Mouse (Mus musculus) A20 (cell line): ENCODE measurements around the gene Drd2.

Experiments
- DNase-seq: peaks from one replicate; pipeline ENCODE4 v3.0.0-alpha.2; 2011; ENCODE audit warnings: low read depth, low spot score

Gene Drd2

DNA sequence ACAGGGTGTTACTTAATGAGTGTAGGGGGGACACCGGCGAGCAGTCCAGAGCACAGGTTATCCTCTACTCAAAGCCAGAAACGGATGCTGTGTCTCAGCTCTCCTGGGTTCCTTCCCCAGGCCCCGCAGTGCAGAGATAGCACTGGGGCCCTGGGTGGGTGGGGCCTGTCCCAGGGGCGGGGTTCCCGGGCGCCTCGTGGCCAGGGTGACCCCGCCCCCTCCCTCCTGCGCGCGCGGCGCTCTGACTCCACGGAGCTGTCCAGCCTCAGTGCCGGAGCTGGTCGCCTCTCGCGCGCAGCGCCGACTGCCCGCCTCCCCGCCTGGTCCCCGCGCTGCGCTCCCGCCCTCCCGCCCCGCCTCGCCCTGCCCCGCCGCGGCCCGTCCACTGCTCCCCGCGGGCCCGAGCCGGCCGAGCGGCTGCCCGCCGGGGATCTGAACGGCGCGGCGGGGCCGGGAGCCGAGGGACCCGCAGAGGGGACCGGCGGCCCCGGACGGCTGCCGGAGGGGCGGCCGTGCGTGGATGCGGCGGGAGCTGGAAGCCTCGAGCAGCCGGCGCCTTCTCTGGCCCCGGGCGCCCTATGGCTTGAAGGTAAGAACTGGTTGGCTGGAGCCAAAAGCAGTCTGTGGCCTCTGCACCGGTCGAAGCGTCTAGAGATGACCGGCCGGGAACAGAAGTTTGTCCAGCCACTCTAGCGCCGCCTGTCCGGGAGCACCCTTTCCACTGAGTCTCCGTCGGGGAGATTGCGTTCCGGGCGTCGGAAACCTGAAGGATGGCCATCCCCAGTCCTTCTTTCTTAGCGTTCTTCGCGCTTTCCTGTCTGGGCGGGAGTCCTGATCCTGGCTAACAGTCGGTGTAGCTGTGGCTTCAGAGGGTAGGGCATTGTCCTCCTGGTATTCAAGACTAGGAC, at the start of gene Drd2:
TSS of gene Drd2 (plus strand) at position 492 of the 908 bp plus-strand sequence.
- no peak for DNase-seq

DNA sequence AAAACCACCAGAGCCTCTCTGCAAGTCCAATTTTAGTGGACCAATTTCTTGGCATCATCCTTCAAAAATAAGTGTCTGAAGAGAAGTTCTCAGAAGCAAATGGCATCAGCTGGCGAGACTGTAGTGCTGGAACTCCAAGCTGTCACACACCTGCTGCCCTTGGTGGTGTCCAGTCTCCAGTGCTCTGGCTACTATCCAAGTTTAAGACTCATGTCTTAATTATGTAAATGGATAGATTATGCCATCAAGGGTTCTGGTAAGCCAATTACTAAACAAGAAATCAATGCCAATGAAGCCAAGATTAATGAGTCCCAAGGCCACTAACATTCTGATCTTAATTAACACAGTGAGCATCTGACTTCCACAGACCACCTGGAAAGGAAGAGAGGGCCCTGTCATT, 45.3 kb upstream of the Drd2 start:
- DNase-seq, result no peak

DNA sequence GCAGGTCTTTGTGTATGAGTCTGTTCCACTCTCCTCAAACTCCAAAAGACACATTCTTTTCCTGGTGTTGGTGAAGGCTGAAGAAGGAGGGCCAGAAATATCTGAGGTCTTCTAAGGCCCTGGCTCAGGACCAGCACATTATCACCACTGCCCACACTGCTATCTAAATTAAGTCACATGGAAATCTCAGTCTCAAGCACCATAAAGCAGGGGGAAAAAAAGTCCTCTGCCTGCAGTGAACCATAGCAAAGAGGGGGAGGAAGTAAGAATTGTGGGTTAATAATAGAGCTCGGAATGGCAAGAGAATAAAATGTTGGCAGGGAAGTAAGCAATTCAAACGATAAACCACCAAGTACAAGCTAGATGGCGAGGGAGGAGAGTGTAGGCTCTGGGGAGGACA, 32.9 kb upstream of the Drd2 start:
- no peak for DNase-seq

DNA sequence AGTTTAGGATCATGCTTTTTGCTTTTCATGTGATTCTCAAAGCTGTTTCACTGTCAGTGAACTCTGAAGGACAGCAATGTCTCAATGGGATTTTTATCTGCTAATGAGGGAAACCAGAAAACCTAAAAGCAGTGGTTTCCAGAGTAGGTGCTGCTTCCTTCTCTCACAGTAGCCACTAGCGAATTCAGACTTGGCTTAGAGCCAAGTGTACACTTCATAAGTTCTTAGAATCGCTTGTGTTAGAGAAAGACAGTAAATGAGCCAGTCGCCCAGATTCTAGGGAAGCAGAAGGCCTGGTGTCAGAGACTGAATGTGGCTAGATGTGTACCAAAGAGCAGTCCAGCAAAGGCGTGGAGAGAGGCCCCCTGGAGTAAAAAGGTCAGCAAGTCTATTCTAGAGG, 29.6 kb upstream of the Drd2 start:
- no peak for DNase-seq

DNA sequence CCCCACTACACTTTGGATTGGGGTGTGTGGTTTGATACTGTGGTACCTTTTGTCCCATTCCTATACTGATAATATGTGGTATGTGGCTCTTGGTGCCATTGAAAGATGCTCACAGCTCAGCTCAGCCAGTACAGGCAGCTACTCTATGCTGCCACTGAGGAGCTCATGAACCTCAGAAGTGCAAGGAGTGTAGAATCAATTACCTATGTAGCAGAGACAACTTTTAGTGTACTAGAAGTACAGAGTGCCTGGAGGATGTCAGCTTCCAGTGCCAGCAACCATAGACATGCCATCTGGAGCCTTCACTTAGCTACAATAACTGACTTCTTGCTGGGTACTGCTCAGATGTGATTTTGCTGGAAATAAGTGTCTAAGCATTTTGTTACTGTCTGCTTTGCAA, 21.8 kb upstream of the Drd2 start:
- no peak for DNase-seq

DNA sequence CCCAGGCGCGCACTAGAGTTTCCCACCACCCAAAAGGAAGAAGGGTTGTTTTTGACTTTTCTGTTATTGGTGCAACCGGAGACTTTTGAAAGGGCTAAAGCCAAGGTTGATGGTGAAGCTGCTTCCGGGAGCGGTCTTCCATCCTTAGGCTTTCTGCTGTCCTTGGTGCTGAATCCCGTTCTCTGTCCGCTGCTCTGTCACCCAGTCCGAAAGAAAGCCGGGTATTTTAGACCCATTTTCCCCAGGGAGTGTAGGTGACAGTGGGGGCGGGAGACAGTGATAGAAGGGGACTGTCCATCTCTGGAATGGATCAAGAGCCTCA, 578 bp downstream of the Drd2 start:
- DNase-seq, result no peak

DNA sequence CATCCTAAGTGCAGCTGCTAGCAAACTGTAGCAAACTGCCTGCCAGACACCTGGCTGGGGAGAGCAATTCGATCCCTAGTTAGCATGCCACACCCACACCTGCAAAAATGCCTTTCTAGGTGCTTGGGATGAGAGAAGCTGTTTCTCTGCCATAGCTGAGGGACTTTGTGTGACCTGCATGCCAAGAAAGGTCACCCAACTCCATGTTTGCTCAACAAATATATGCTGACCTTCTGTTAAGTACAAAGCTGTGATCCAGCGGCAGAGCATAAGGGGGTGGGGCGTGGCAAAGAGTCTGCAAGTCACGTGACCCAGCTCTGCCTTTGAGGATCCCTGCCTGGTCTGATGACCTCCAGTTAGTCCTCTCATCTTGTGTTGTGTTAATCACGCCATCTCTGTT, 25.3 kb downstream of the Drd2 start:
- no peak for DNase-seq

DNA sequence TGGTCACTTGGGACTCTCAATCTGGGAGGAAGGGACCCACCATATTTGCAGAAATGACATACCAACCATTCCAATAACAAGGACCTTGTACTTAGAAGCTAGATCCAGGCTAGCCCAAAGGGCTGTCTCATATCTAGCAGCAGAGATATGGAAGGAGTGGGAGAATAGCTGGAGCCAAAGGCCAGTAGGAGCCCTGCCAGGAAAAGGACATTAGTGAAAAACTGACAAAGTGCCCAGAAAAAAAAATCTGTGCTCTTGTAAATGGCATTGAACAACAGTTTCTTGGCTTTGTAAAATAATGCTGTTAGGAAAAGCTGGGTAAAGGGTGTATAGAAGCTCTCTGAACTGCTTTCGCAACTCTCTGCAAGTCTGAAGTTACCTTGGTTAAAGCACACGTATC, 33.5 kb downstream of the Drd2 start:
- DNase-seq, result no peak

DNA sequence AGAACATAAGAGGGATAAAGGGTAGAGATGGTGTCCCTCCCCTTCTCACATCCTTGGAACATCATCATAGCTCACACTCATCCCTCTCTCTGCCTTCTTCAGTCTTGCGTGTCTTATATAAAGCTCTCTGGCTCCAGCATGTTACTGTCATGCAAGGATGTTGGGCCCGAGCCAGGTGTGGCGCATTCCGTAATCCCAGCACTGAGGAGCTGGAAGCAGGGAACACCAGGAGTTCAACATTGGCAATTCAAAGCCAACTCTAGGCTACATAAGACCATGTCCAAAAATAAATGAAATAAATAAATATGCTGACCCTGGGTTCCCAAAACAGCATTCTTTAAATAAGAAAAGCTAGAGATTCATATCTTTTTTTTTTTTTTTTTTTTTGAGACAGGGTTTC, 39.5 kb downstream of the Drd2 start:
- no peak for DNase-seq

DNA sequence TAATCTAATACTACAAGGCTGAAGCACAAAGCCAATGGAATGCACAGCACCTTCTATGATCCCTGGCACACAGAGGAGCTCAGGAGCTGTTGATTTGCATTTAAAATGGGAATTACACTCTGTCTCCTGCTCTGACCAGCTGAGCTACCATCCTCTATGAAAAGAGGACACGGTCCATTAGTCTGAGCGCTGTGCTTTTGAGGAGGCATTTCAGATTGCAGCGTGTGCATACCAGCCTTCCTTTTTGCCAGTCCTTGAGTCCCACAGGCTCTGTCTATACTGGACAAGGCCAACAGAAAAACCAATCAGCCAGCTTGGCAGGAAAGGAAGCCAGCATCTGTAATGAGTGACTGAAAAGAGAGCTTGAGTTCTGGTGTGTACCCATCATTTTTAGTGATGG, 43.6 kb downstream of the Drd2 start:
- DNase-seq, result no peak

DNA sequence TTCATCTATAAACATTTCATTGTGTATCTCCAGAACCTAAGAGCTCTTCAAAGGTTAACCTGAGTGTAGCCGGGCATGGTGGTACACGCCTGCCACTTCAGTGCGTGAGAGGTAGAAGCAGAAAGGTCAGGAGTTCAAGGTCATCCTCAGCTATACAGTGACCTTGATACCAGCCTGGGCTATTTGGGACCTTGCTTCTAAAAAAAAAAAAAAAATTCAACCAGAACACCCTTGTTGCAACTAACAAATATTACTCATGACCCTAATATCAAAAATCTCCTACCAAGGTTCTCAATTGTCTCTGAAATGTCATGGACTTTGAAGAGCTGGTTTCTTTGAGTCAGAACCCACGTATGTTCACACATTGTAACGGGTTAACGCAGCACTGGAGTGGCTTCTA, 44.4 kb downstream of the Drd2 start:
- DNase-seq, result no peak

DNA sequence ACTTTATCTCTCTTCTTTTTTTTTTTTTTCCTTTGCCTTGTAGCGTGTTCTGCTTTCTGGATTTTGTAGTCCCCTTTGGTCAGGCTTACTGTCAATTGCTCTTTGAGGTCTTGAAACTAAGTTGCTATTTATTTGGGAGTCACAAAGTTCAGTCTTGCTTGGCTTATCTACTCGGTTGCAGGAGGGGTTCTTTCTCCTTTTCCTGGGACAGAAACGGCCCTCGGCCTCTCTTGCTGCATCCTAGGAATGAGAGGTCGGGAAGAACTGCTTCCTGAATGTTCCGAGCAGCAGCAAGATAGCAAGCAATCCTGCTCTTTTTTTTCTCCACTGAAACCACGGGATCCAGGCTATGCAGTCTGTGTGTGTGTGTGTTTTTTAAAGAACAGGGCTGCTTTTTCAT, 44.9 kb downstream of the Drd2 start:
- DNase-seq, result no peak

DNA sequence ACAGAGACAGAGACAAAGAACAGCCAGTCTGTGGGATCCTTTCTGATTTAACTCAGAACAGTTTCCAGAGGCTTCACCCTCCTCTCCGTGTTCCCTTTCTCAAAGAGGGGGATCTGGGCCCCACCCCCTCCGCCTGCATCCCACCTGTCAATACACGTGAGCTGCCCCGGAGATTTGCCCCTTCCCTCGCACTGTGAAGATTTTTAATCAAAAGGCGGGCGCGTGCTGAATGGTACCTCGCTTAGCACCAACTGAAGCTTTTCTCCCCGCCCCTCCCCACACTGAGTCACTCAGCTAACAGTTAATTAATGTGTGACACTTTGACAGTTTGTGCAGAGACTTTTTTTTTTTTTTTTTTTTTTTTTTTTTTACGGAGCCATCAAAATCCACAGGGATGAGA, 45.7 kb downstream of the Drd2 start:
- DNase-seq, result no peak

DNA sequence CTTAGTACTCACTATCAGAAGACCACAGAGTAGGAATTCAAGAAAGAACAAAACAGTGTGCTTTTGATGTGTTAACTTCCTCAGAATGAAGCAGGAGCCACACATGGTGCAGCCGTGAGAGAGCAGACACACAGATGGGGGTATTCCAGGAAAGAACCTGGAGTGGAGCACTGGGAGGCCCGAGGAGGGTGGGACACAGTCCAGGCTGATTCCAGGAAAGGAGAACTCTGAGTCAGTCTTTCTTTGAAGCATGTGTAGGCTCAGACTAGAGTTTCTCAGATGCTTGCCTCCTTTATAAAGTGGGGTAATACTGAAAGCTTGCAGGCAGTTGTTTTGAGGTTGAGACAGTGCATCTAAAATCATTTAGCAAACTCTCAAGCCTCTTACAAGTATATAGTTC, 51.8 kb downstream of the Drd2 start:
- DNase-seq, result no peak

DNA sequence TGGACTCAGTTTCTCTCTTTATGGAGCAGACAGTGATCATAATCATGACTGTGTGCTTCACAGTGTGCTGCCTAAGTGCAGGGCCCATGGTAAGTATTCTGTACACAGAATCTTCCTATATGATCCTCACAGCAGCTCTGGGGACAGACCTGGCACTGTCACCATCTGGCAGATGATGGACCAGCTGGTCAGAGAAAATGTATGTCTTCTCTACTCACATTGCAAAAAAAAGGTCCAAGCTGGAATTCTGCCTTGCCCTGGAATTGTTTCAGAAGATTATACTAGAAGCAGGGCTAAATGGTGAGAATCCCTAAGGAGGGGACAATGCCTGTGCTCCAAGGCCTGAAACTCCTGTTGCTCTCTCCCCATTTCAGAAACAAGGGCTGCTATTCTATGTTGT, 55.6 kb downstream of the Drd2 start:
- no peak for DNase-seq

DNA sequence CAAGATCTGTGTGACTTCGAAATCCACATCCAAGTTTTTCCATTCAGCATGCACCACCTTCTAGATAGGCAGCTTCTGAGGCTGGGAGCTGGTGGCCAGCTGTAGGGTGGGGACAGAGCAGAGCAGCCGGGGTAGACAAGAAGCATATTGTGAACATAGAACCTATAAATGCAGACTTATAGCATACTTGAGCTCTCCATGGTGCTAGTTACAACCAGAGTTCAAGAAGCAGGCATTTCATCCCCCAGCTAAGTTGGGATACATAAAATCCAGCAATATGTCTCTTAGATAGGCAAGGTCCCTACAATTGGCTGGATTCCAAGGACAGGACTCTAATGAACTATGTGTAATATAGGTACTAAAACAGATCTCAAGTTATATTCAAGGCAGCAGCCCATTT, 63.3 kb downstream of the Drd2 start:
- no peak for DNase-seq

DNA sequence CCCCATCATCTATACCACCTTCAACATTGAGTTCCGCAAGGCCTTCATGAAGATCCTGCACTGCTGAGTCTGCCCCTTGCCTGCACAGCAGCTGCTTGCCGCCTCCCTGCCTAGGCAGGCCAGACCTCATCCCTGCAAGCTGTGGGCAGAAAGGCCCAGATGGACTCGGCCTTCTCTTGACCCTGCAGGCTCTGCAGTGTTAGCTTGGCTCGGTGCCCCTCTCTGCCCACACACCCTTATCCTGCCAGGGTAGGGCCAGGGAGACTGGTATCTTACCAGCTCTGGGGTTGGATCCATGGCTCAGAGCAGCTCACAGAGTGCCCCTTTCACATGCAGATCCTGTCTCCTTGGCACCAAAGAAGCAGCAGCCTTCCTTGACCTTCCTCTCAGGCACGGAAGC, 66.6 kb downstream of the Drd2 start:
- DNase-seq, result no peak

DNA sequence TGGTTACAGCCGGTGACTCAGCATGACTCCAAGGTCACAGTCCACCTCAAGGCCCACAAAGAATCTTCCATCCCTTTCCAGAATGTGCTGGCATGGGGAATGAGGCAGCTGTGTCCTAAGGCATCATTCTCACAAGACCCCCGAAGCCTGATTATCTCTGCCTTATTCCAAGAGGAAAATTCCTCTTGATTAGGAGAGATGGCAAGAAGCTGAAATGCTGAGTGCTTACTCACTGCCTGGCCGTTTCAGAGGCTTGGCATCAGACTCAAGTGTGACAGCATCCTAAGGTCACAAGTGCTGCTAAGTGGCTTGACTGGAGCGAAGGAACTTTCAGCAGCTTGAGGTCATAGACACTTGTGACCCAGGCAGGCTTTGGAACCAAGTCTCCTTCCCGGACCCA, 70.2 kb downstream of the Drd2 start:
- DNase-seq, result no peak

DNA sequence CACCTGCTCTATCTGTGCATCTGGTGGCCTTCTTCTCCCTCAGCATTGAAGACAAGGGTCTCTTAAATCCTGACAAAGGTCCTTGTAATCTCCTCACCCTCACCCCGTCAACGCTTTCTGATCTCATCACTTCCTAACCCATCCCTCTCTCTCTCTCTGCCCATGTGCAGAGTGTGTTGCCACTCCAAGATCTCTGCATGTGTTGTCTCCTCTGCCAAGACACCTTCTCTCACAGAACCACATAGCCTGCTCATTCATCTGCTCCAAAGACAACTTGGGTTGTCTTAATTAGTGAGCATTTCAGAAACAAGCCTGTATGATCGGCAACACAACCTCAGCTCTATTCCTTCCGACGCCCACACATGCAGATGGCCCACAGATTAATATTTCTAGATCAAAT, 83.4 kb downstream of the Drd2 start:
- DNase-seq, result no peak

DNA sequence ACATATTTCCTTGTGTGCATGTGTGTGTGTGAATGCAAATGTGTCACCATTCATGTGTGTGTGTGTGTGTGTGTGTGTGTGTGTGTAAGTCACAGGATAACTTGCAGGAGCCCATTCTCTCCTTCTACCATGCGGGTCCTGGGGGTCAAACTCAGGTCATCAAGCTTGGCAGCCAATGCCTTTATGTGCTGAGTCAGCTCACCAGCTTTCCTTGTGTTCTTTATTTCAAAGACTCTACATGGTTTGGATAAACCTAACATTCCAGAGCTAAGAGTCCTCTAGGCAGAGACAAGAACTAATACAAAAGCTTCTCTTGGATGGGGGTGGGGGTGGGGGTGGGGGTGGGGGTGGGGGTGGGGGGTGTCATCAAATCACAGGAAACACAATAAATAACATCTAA, 85.2 kb downstream of the Drd2 start:
- no peak for DNase-seq

DNA sequence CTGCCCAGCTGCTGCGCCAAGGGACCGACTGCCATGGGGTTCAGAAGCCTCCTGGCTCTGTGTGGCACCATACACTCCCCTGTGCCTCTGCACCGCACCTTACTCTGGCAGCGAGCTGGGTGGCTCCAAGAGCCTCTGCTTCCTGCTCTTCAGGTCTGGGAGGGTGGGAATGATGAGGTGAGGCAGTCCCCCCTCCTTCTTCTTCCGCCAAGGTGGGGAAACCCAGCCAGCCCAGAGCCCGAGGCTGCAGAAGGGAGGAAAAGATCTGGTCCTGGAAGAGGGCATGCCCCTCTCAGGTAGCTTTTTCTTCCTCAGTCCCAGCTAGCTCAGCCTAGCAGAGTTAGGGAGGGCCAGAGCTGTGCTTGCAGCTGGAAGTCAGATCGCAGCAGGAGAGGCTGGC, 86.5 kb downstream of the Drd2 start, which contains the start of gene Ankk1:
TSS of gene Ankk1 (minus strand) at position 101 of the 400 bp plus-strand sequence.
- no peak for DNase-seq

DNA sequence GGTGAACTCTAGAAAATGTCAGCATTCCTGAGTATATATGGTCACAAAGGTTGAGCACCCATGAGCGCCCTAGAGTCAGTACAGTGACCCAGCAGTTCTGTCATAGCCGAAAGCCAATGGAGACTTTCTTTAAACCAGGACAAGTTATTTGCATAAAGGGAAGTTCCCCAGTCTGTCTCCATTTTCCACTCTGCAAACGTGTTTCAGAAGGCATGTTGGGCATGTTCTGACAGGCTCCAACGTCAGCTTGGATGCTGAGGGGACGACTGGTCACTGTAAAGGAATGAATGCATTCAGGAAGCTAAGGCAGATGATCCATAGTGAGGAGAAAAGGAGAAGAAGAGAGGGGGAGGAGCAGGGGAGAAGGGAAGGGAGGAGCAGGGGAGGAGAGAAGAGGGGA, 87.1 kb downstream of the Drd2 start:
- no peak for DNase-seq

DNA sequence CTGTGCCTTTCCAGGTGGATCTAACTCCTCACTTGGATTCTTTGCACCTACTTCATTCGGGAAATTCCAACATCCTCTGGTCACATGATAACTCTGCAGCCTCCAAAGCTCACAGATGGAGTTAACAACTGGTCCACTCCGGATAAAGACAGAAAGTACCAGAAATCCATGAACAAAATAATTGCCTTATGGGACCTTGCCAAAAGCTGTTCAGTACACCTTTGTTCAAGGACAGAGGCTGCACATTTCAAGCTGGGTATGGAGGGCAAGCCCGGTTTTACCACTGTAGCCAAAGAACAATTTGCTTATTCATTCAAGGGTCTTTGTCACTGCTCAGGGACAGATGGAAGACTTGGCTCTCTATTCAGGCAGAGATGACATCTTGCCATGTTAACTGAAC, 102.2 kb downstream of the Drd2 start:
- no peak for DNase-seq

DNA sequence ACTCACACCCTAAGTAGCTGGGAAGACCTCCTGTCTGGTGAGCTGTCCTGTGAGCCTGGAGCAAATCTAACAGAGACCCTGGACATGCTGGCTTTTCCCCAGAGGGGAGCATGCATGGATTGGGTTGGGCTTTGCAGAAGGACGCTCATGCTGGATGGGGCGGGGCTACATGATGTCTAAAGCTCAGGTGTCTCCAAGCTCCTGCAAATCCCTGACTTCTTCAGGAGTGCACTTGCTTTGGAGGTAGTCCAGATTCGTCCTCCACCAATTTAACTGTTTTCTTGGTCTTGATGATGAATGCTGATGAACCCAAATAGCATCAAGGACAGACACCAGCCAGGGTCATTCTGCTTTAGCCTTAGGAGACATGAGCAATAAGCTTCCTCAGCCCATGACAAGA, 110.1 kb downstream of the Drd2 start:
- DNase-seq, result no peak
